Comparison of ENCODE assay signal across 10 mouse cellular contexts in genomic region chr13:24049267-24050034, GRCm38 (mm10). TPM values are rescaled to one million over a fixed set of nuclear protein-coding genes. Genes with fewer than 3 reads are reported as not detected.
DNase-seq lines count a peak whose midpoint lies in the region; ATAC-seq and TF ChIP-seq lines count a peak whose summit lies in the region.
"Had no signal": no experiment of that assay in that cellular context is flagged by ENCODE, and none has a peak within 500 bp of the region (broad histone marks: within the 10 kb centered on the region; RNA-seq: fewer than 3 reads in every experiment).

No protein-coding gene starts in this region.

- H3K27me3 ChIP-seq in liver, adult 2 months (ENCODE audit: control insufficient read depth, insufficient read depth, low read length) = no peaks in the 10 kb centered on the region
- no peaks in the 10 kb centered on the region for H3K27me3 ChIP-seq in liver, embryonic 11.5 days (replicated peaks; ENCODE audit: control insufficient read depth, insufficient read depth, low read length)
- H3K27me3 ChIP-seq in cerebellum, adult 2 months (ENCODE audit: control insufficient read depth, insufficient read depth, low read length) = no peaks in the 10 kb centered on the region
- H3K27me3 ChIP-seq in hindbrain, embryonic 16.5 days (replicated peaks; ENCODE audit: control insufficient read depth, insufficient read depth, low read length) = no peaks in the 10 kb centered on the region
- no peaks in the 10 kb centered on the region; the same call in 1 of the 2 replicates for H3K27me3 ChIP-seq in midbrain, embryonic 15.5 days (replicated peaks)
- H3K27me3 ChIP-seq: midbrain, embryonic 12.5 days had no signal

- no peak for TF ChIP-seq POLR2A in liver, adult 2 months (IDR thresholded peaks at IDR 0.05; ENCODE audit: extremely low read depth, insufficient read depth, low read length)
- TF ChIP-seq POLR2A in cerebellum, adult 2 months (IDR thresholded peaks at IDR 0.05; ENCODE audit: borderline replicate concordance, insufficient read depth, low read length) = no peak

- no peak overlapping the region for H3K27ac ChIP-seq in liver, adult 2 months (replicated peaks; ENCODE audit: insufficient read depth, low read depth, low read length)
- no peak overlapping the region for H3K27ac ChIP-seq in liver, embryonic 11.5 days (ENCODE audit: low read depth, low read length)
- H3K27ac ChIP-seq in cerebellum, adult 2 months (ENCODE audit: insufficient read depth, low read length) = no peak overlapping the region
- H3K27ac ChIP-seq in hindbrain, embryonic 16.5 days (ENCODE audit: low read depth, low read length) = peak overlapping the region; percentile 55; the same call in 1 of the 2 replicates
- H3K27ac ChIP-seq in midbrain, embryonic 15.5 days = peak overlapping the region; percentile 49
- H3K27ac ChIP-seq: midbrain, embryonic 12.5 days had no signal

- peak; percentile 77 for DNase-seq in liver, adult 2 months (ENCODE audit: extremely low read depth, low read depth, low spot score)
- DNase-seq in liver, embryonic 11.5 days (ENCODE audit: low spot score) = no peak
- DNase-seq in cerebellum, adult 2 months = peak; percentile 81 to 92
- no peak for DNase-seq in gastrocnemius, postnatal 36 days
- no peak for DNase-seq in thymus, postnatal 4 days
- DNase-seq in urinary bladder, postnatal 10 days (ENCODE audit: low spot score) = no peak

- H3K36me3 ChIP-seq in liver, adult 2 months (ENCODE audit: control insufficient read depth, insufficient read depth, low read length) = peaks cover 4% of the 10 kb centered on the region
- no peaks in the 10 kb centered on the region for H3K36me3 ChIP-seq in liver, embryonic 11.5 days (ENCODE audit: control insufficient read depth, insufficient read depth, low read length)
- H3K36me3 ChIP-seq in hindbrain, embryonic 16.5 days (ENCODE audit: control insufficient read depth, insufficient read depth, low read length) = no peaks in the 10 kb centered on the region
- H3K36me3 ChIP-seq in midbrain, embryonic 15.5 days (replicated peaks) = no peaks in the 10 kb centered on the region
- H3K36me3 ChIP-seq: midbrain, embryonic 12.5 days had no signal

- WGBS in liver, adult 2 months = 82% methylated on average over 9 of the region's 9 CpGs
- WGBS in liver, embryonic 11.5 days = 85% methylated on average over 9 of the region's 9 CpGs
- 43% methylated on average over 9 of the region's 9 CpGs for WGBS in cerebellum, adult 2 months
- WGBS in hindbrain, embryonic 16.5 days = 59% methylated on average over 9 of the region's 9 CpGs
- 64% methylated on average over 9 of the region's 9 CpGs for WGBS in midbrain, embryonic 15.5 days

- H3K9ac ChIP-seq in liver, adult 2 months (ENCODE audit: low read depth, low read length) = no peak overlapping the region
- H3K9ac ChIP-seq in liver, embryonic 11.5 days (ENCODE audit: low read depth, low read length) = no peak overlapping the region
- no peak overlapping the region for H3K9ac ChIP-seq in hindbrain, embryonic 16.5 days (ENCODE audit: low read depth, low read length)
- no peak overlapping the region for H3K9ac ChIP-seq in midbrain, embryonic 15.5 days
- H3K9ac ChIP-seq: midbrain, embryonic 12.5 days had no signal

- intact Hi-C loops in gastrocnemius, postnatal 36 days (cut with DNase I) = no loop called here

- ATAC-seq in liver, embryonic 11.5 days (replicated peaks; ENCODE audit: low FRiP score) = no peak
- peak; percentile 91 for ATAC-seq in hindbrain, embryonic 16.5 days
- peak; percentile 82 for ATAC-seq in midbrain, embryonic 15.5 days (replicated peaks)

- H3K4me2 ChIP-seq in liver, embryonic 11.5 days = no peak overlapping the region
- no peak overlapping the region for H3K4me2 ChIP-seq in hindbrain, embryonic 16.5 days (ENCODE audit: low read length)
- no peak overlapping the region for H3K4me2 ChIP-seq in midbrain, embryonic 15.5 days
- H3K4me2 ChIP-seq: midbrain, embryonic 12.5 days had no signal

- H3K4me1 ChIP-seq in liver, adult 2 months (ENCODE audit: control insufficient read depth, insufficient read depth, low read length) = no peaks in the 10 kb centered on the region; the same call in 1 of the 2 replicates
- H3K4me1 ChIP-seq in liver, embryonic 11.5 days (replicated peaks; ENCODE audit: control insufficient read depth, insufficient read depth, low read length) = no peaks in the 10 kb centered on the region
- H3K4me1 ChIP-seq in cerebellum, adult 2 months (ENCODE audit: control insufficient read depth, insufficient read depth, low read length) = peaks cover 7% of the 10 kb centered on the region
- H3K4me1 ChIP-seq in hindbrain, embryonic 16.5 days (ENCODE audit: control insufficient read depth, insufficient read depth, low read depth, low read length) = peaks cover 3% of the 10 kb centered on the region; the same call in 1 of the 2 replicates
- H3K4me1 ChIP-seq in midbrain, embryonic 15.5 days = peaks cover 21% of the 10 kb centered on the region; the same call in 1 of the 2 replicates

- no peaks in the 10 kb centered on the region for H3K9me3 ChIP-seq in liver, embryonic 11.5 days (ENCODE audit: control insufficient read depth, low read length)
- H3K9me3 ChIP-seq in hindbrain, embryonic 16.5 days (ENCODE audit: control insufficient read depth, low read length) = no peaks in the 10 kb centered on the region
- H3K9me3 ChIP-seq in midbrain, embryonic 15.5 days = no peaks in the 10 kb centered on the region
- H3K9me3 ChIP-seq: midbrain, embryonic 12.5 days had no signal

- no peaks in the 10 kb centered on the region for H3K79me2 ChIP-seq in liver, adult 2 months (ENCODE audit: control insufficient read depth, insufficient read depth, low read length)

- no peak overlapping the region for H3K4me3 ChIP-seq in liver, adult 2 months (ENCODE audit: insufficient read depth, low read depth, low read length)
- H3K4me3 ChIP-seq in liver, embryonic 11.5 days (ENCODE audit: low read depth, low read length) = no peak overlapping the region
- no peak overlapping the region for H3K4me3 ChIP-seq in cerebellum, adult 2 months (replicated peaks; ENCODE audit: insufficient read depth, low read depth, low read length)
- H3K4me3 ChIP-seq in hindbrain, embryonic 16.5 days (ENCODE audit: low read length) = no peak overlapping the region
- H3K4me3 ChIP-seq in midbrain, embryonic 15.5 days = no peak overlapping the region
- H3K4me3 ChIP-seq: midbrain, embryonic 12.5 days had no signal

- TF ChIP-seq CTCF in liver, adult 2 months (IDR thresholded peaks at IDR 0.05; ENCODE audit: low read depth, low read length) = no peak
- TF ChIP-seq CTCF in cerebellum, adult 2 months (IDR thresholded peaks at IDR 0.05; ENCODE audit: borderline replicate concordance, insufficient read depth, low read depth, low read length) = no peak

RNA-seq across cellular contexts. Expression of gene Scgn, which starts 58.4 kb away (rescaled TPM):
- total RNA-seq in liver, adult 2 months (2014; rRNA removed) = not detected in 2 replicates
- not detected in 2 replicates for polyA plus RNA-seq in liver, adult 2 months (2012; rRNA removed)
- 0.21 TPM in 1 of 2 replicates, not detected in the other for polyA plus RNA-seq in liver, embryonic 11.5 days (2014; fragmentation: Nextera tagmentation; extraction: Ambion mirVana)
- polyA plus RNA-seq in cerebellum, adult 2 months (2012; rRNA removed) = 0.11 and 0.21 TPM in 2 replicates
- 0.68 and 1.7 TPM in 2 replicates for polyA plus RNA-seq in hindbrain, embryonic 16.5 days (2015; fragmentation: Nextera tagmentation; extraction: Ambion mirVana)
- polyA plus RNA-seq in midbrain, embryonic 15.5 days (2015; fragmentation: Nextera tagmentation; extraction: Ambion mirVana) = 1.1 and 1.5 TPM in 2 replicates
- total RNA-seq in gastrocnemius, postnatal 36 days (2021) = not detected
- polyA plus RNA-seq: heart, embryonic 14.5 days had no signal

Comparison
In these comparisons a context has a peak if more than half of its experiments do, and no peak if none do; other contexts are left out.
1. DNase-seq: peak in liver, adult 2 months (single experiment) and cerebellum, adult 2 months (2 of 2); none in liver, embryonic 11.5 days (single experiment), gastrocnemius, postnatal 36 days (0 of 2), thymus, postnatal 4 days (single experiment) and urinary bladder, postnatal 10 days (single experiment).
2. H3K27ac ChIP-seq: peak in hindbrain, embryonic 16.5 days (single experiment) and midbrain, embryonic 15.5 days (single experiment); none in liver, adult 2 months (single experiment), liver, embryonic 11.5 days (single experiment) and cerebellum, adult 2 months (single experiment).